Mouse (Mus musculus) brown adipose tissue, adult 24 weeks (tissue): ENCODE measurements at regions not wholly inside any gene's neighbourhood (a gene's known extent, or its start where the extent isn't known, plus 50 kb on each side); places are given as distances from the start of the nearest gene placed in this dataset.

Source experiments
- H3K27ac ChIP-seq: fragments of 200-500 bp; replicated peaks from 2 replicates; pipeline ENCODE4 v1.5.1; 2012; ENCODE audit warnings: low read depth, mild to moderate bottlenecking, low read length
- H3K4me1 ChIP-seq: fragments of 200-500 bp; 2 replicates; pipeline ENCODE4 v1.6.1; 2012; ENCODE audit warnings: low read length, mixed read lengths; ENCODE audit not compliant: control insufficient read depth, insufficient read depth, insufficient read length
- H3K4me3 ChIP-seq: fragments of 200-500 bp; 2 replicates; pipeline ENCODE4 v1.5.1; 2012; ENCODE audit warnings: low read depth, mild to moderate bottlenecking, low read length, moderate library complexity; ENCODE audit not compliant: insufficient read depth

DNA sequence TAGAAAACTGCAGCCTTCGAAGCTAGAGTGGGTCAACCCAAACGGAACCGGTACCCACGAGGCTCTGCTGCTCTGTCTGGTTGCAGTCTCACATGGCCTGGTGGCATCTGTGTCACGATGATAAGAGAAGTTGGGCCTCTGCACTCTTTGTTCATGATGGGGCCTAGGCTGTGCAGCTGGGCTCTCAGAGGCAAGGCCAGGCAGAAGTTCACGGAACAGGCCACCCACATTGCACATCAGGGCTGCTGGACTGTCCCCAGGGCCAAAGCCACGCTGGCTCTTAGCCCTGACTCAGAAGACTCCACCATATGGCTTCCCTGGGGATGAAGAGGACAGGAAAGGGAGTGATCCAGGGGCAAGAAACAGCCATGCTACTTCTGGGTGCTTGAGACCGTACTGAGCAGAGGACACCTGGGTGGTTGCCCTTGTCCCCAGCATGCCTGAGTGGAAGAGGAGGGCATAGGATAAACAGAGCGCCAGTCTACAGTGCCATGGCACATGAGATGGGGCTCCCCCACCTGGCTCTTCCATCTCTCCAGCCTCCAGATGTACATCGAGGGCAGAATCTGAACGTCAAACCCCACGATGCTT is 274.1 kb downstream of the Sox9 start:
- Histone ChIP-seq H3K27ac (no peak overlapping the region), H3K4me3 (no peak overlapping the region), H3K4me1 (peaks cover 8% of the 10 kb centered on the region)

DNA sequence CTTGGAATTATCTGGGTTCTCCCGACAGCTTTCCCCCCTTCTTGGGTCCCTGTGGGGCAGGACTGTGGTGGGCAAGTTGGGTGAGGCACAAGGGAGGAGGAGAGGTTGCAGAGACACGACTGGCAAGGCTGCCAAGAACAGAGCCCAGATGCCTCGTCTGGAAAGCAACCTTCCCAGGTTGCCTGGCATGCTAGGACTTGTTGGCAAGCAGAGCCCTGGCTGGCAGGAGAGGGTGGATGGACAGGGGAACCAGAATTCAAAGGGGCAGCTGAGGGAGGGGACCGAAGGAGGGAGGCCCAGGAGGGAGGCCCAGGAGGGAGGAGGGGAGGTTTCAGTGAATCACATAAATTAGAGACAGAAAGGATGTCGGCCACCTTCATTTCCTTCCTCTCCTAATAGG is 274.8 kb downstream of the Sox9 start:
- H3K4me3 ChIP-seq: no peak overlapping the region
- H3K4me1 ChIP-seq: peaks cover 8% of the 10 kb centered on the region
- no peak overlapping the region for H3K27ac ChIP-seq

GRCm38 (mm10) chr11:113070365-113070764 is 288.3 kb downstream of the Sox9 start:
- H3K27ac ChIP-seq: no peak overlapping the region
- no peak overlapping the region for H3K4me3 ChIP-seq
- no peaks in the 10 kb centered on the region for H3K4me1 ChIP-seq

GRCm38 (mm10) chr11:113071942-113072341 is 289.9 kb downstream of the Sox9 start:
- Histone ChIP-seq H3K27ac (no peak overlapping the region), H3K4me3 (no peak overlapping the region)

DNA sequence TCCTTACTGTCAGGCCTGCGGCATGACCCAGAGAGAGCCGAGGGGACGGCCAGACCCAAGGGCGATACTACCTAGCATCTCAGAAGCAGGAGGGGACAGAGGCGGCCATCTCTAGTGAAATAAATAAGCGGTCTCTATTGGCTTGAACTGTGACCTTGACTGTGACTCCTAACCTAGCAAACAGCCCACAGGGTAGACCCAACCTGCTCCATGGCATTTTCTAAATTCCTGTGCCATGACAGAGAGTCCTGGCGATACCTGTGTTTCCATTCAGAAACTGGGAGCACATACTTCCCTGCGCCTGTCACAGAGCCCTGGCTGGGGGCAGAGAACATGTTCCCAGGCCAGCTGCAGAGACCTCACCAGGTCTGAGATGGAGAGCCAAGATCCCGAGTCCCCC is 292.3 kb downstream of the Sox9 start:
- no peak overlapping the region for H3K4me3 ChIP-seq
- no peak overlapping the region for H3K27ac ChIP-seq
- no peaks in the 10 kb centered on the region; the same call in 1 of the 2 replicates for H3K4me1 ChIP-seq

More at GRCm38 (mm10) chr11:113071942-113072341, 289.9 kb downstream of the Sox9 start:
- H3K4me1 ChIP-seq: no peaks in the 10 kb centered on the region

DNA sequence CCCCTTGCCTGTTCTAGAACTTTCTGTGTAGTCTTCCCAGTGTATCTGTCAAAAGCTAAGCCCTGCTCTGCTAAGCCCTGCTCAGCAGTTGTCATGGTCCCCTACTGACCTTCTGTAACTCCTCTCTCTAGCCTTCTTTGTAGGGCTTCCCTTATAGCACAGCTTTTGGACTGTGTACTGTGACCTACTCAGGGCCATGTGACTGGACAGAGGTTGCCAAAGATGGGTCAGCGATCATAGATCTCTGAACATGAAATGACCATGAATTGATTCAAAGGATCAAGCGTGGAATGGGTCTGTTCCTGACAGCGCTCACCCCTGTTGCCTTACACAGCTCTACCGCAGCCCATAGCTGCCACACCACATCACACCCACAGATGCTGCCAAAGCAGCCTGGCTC is 294.3 kb downstream of the Sox9 start:
- Histone ChIP-seq H3K27ac (no peak overlapping the region), H3K4me1 (peaks cover 3% of the 10 kb centered on the region), H3K4me3 (no peak overlapping the region)

- Histone ChIP-seq H3K27ac (no peak overlapping the region), H3K4me1 (peaks cover 3% of the 10 kb centered on the region), H3K4me3 (no peak overlapping the region)
Observed at GRCm38 (mm10) chr11:113080311-113080710, 298.3 kb downstream of the Sox9 start.

GRCm38 (mm10) chr11:113084442-113084841 is 302.4 kb downstream of the Sox9 start:
- H3K4me3 ChIP-seq: no peak overlapping the region
- no peak overlapping the region for H3K27ac ChIP-seq
- H3K4me1 ChIP-seq: peaks cover 3% of the 10 kb centered on the region

- no peak overlapping the region for H3K4me3 ChIP-seq
- H3K27ac ChIP-seq: no peak overlapping the region
- H3K4me1 ChIP-seq: no peaks in the 10 kb centered on the region
Observed at GRCm38 (mm10) chr11:113085556-113085955, 303.5 kb downstream of the Sox9 start.

DNA sequence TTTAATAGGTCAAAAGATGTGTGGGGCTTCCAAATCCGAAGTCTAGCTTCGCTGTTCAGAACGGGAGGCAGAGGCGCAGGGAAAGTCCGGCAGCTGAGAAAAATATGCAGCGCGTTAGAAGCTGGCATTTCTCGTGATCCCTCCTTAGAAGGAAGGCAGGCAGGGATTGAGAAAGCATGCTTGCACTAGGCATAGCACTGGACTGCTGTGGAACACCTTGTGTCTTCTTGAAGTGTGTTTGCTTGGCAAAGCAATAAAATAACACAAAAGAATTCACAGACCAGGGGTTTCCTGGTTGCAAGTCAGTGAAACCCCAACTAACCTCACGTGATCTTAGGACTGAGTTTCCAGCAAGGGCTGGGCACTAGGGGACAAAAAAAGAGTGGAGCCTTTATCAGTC is 305.1 kb downstream of the Sox9 start:
- Histone ChIP-seq H3K4me3 (no peak overlapping the region), H3K27ac (no peak overlapping the region), H3K4me1 (no peaks in the 10 kb centered on the region)

DNA sequence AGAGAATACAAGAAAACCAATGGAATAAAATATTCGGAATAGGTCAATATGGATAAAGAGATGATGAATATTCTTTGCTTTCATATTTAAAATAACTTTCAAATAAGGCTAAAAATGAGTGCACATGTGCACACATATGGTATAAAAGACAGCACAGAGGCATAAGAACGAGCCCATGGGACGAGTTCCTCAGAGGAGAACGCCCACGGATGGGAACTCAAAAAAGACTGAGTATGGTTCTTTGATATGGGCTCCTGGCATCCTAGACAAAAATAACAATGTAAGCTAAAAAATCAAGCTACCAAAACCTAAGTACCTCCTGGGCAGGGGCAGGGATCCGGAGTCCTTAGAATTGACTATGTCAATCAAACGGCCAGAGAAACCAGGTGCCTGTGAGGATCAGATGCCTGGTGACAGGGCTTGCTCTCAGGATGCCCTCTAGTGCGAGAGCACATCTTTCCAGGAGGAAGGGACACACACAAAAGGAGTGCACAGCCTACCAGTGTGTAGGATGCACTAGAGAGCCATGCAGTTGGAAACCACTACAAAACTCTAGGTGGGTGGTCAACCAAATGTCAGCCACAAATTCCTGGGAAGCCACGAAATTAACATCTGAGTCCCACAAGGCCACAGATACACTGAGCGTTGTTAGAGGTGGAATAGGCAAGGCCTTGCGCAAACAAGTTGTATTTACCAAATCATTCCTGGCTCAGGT is 307.8 kb downstream of the Sox9 start:
- Histone ChIP-seq H3K4me3 (no peak overlapping the region), H3K4me1 (no peaks in the 10 kb centered on the region), H3K27ac (no peak overlapping the region)

DNA sequence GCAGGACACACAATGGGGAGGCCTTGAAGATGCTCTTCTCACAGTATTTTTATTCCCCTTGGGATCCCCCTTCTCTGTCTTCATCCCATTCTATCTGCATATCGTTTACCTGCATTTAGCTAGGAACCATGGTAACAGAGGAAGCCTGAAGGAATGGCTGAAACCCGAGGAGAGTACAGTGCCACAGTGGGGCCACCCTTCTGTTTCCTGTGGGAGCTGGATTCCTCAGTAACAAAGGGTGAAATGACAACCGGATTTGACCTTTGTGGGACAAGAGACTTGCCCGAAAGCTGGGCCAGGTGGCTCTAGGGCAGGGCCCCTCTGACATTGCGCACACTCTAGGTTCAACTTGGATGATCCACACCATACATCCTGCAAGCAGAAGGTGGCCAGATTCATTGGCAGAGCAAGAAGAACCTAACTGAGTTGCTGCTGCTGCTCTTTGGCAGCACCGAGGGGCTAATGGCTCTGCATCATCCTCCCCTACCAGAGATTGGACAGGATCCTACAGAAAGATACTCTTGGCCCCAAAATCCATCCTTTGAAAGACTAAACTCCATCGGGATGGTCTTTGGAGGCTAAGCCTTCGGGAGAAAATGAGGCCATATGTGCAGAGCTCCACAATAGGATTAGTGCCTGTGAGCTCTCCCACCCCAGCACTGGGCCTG is 310.0 kb downstream of the Sox9 start:
- H3K27ac ChIP-seq: no peak overlapping the region
- H3K4me1 ChIP-seq: no peaks in the 10 kb centered on the region
- H3K4me3 ChIP-seq: no peak overlapping the region

DNA sequence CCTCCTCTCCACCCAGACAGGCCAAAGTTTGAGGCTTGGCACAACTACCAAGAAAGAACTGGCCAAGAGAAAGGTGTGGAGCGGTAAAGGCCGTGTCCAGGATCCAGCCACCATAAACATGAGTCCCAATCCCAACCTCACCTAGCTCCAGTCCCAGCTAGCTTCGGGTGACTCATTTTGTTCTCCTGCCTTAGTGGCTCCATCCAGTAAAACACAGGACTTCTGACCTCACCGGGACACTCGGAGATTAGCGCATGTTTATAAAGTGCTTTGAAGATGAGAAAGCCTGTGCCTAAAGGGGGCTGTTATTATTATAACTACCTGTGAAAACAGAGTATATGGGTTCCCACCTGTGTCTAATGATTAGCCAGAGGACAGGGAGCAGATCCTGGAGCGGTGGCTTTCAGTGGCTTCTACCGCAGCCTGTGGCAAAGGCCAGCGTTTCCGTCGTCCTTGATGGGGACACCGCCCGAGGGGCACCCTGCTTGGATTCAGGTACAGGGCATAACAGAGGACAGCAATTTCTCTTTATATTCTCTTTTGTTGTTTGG is 311.9 kb downstream of the Sox9 start:
- no peak overlapping the region for H3K4me3 ChIP-seq
- no peak overlapping the region for H3K27ac ChIP-seq
- H3K4me1 ChIP-seq: no peaks in the 10 kb centered on the region

DNA sequence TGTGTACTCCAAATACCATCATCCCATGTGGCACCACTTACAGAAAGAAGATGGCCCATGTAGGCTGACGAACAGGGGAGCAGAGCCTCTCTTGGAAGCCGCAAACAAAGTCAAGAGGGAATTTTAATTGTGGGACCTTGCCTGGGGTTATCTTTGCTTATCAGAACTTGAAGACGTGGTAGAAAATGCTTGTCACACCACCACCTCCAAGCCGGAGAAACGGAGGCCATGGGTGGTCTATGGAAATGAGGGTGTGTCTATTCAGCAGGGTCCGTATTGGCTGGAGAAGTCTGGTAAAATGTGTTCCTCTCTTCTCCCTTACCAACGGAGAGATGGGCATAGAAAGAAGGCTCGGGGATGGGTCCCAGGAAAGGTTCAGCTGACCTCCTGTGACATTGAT is 313.6 kb downstream of the Sox9 start:
- H3K4me1 ChIP-seq: no peaks in the 10 kb centered on the region
- no peak overlapping the region for H3K27ac ChIP-seq
- H3K4me3 ChIP-seq: no peak overlapping the region

DNA sequence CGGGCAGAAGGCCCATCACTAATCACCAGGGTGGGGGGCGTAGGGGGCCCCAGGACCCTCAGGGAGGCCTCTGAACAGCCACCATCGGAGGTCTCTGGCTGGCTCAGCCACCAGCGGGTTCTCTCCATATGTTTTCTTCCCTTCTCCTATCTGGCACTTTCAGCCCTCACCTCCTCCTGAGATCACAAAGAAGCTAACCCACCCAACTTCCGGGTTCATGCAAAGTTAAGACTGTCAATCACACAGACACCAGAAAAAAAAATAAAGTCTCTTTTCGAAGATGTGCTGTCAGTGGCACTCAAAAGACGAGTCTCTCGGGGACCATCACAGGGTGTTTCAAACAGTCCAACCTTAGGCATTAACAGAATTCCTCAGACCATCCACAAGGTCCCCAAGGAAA is 314.2 kb downstream of the Sox9 start:
- H3K4me1 ChIP-seq: peaks cover 5% of the 10 kb centered on the region; the same call in 1 of the 2 replicates
- H3K27ac ChIP-seq: no peak overlapping the region
- no peak overlapping the region for H3K4me3 ChIP-seq
